In the genomic region with DNA sequence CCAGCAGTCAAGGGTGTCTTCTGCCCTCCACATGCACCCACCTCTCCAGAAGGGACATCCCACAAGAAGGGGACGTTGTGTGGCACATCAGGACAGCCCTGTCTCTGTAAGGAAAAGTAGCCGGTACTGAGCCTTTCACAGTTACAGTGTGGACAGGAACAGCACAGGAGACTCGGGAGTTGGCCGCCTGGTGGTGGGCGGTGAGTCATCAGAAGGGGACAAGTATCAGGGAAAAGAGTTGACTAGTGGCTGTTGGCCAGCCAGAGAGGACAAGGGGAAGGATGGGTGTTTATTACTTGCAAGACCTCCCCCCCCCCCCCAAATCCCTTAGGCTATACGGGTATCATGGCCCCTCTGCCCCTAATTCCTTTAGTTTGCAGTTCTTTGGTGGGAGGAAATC, we compare ENCODE assay signal across 20 mouse cellular contexts.
DNase-seq lines count a peak whose midpoint lies in the region; ATAC-seq and TF ChIP-seq lines count a peak whose summit lies in the region.
"Had no signal": no experiment of that assay in that cellular context is flagged by ENCODE, and none has a peak within 500 bp of the region (broad histone marks: within the 10 kb centered on the region; RNA-seq: fewer than 3 reads in every experiment).

No protein-coding gene starts in this region.

- peak; percentile 67 to 79 for DNase-seq in adrenal gland, adult (ENCODE audit: inconsistent age in 2 of 2, low spot score in 1 of 2)
- DNase-seq in adrenal gland, adult 8-10 months: no peak
- DNase-seq in midbrain, postnatal 0 days (ENCODE audit: low spot score): no peak
- no peak for DNase-seq in thymus, postnatal 4 days
- DNase-seq in left cerebral cortex, postnatal 36 days (ENCODE audit: low spot score in 2 of 2): no peak
- DNase-seq: cerebellum, adult 18-20 months; gastrocnemius, postnatal 36 days; kidney, adult 8-10 months; kidney, postnatal 14 days had no signal

- WGBS in intestine, postnatal 0 days: 66% methylated on average over 6 of the region's 6 CpGs
- 77% methylated on average over 6 of the region's 6 CpGs for WGBS in intestine, embryonic 15.5 days
- WGBS in midbrain, postnatal 0 days: 89% methylated on average over 6 of the region's 6 CpGs
- WGBS in midbrain, embryonic 15.5 days: 81% methylated on average over 6 of the region's 6 CpGs

- TF ChIP-seq CTCF in intestine, postnatal 0 days (IDR thresholded peaks at IDR 0.05; ENCODE audit: low read depth): peak; percentile 45
- 0 out of 2 replicates have a peak, but pooled peaks have one; percentile 1 for TF ChIP-seq CTCF in midbrain, postnatal 0 days (IDR thresholded peaks at IDR 0.05)

- H3K9ac ChIP-seq in intestine, postnatal 0 days (ENCODE audit: low read depth, low read length): no peak overlapping the region
- no peak overlapping the region for H3K9ac ChIP-seq in intestine, embryonic 15.5 days
- H3K9ac ChIP-seq in midbrain, postnatal 0 days (replicated peaks; ENCODE audit: low read length, poor library complexity, severe bottlenecking): no peak overlapping the region
- H3K9ac ChIP-seq in midbrain, embryonic 15.5 days: no peak overlapping the region
- H3K9ac ChIP-seq: embryonic facial prominence, embryonic 12.5 days; forebrain, embryonic 12.5 days; heart, embryonic 15.5 days; hindbrain, embryonic 12.5 days; limb, embryonic 13.5 days; liver, embryonic 14.5 days; lung, embryonic 15.5 days; midbrain, embryonic 12.5 days had no signal

- no peaks in the 10 kb centered on the region for H3K9me3 ChIP-seq in intestine, postnatal 0 days (ENCODE audit: control insufficient read depth)
- H3K9me3 ChIP-seq in intestine, embryonic 15.5 days: no peaks in the 10 kb centered on the region
- H3K9me3 ChIP-seq in midbrain, postnatal 0 days (ENCODE audit: low read length): no peaks in the 10 kb centered on the region
- no peaks in the 10 kb centered on the region for H3K9me3 ChIP-seq in midbrain, embryonic 15.5 days
- H3K9me3 ChIP-seq: embryonic facial prominence, embryonic 12.5 days; forebrain, embryonic 12.5 days; heart, embryonic 15.5 days; hindbrain, embryonic 12.5 days; limb, embryonic 13.5 days; lung, embryonic 15.5 days; midbrain, embryonic 12.5 days had no signal

- no peak overlapping the region for H3K4me3 ChIP-seq in intestine, postnatal 0 days (ENCODE audit: low read depth, low read length)
- no peak overlapping the region for H3K4me3 ChIP-seq in intestine, embryonic 15.5 days (replicated peaks)
- H3K4me3 ChIP-seq in midbrain, postnatal 0 days (ENCODE audit: low read depth, low read length): no peak overlapping the region
- no peak overlapping the region for H3K4me3 ChIP-seq in midbrain, embryonic 15.5 days
- H3K4me3 ChIP-seq: embryonic facial prominence, embryonic 12.5 days; forebrain, embryonic 12.5 days; heart, embryonic 15.5 days; hindbrain, embryonic 12.5 days; limb, embryonic 13.5 days; lung, embryonic 15.5 days; midbrain, embryonic 12.5 days had no signal

- H3K27ac ChIP-seq in intestine, postnatal 0 days (ENCODE audit: low read depth, low read length): no peak overlapping the region
- no peak overlapping the region for H3K27ac ChIP-seq in intestine, embryonic 15.5 days
- no peak overlapping the region for H3K27ac ChIP-seq in midbrain, postnatal 0 days (ENCODE audit: low read depth, low read length)
- no peak overlapping the region for H3K27ac ChIP-seq in midbrain, embryonic 15.5 days
- H3K27ac ChIP-seq: embryonic facial prominence, embryonic 12.5 days; forebrain, embryonic 12.5 days; heart, embryonic 15.5 days; hindbrain, embryonic 12.5 days; limb, embryonic 13.5 days; liver, embryonic 14.5 days; lung, embryonic 15.5 days; midbrain, embryonic 12.5 days had no signal

- H3K4me2 ChIP-seq in intestine, postnatal 0 days (replicated peaks; ENCODE audit: low read depth): no peak overlapping the region
- H3K4me2 ChIP-seq in intestine, embryonic 15.5 days (replicated peaks): no peak overlapping the region
- H3K4me2 ChIP-seq in midbrain, postnatal 0 days (ENCODE audit: low read depth, low read length, poor library complexity, severe bottlenecking): no peak overlapping the region
- H3K4me2 ChIP-seq in midbrain, embryonic 15.5 days: no peak overlapping the region
- H3K4me2 ChIP-seq: embryonic facial prominence, embryonic 12.5 days; forebrain, embryonic 12.5 days; heart, embryonic 15.5 days; hindbrain, embryonic 12.5 days; limb, embryonic 13.5 days; lung, embryonic 15.5 days; midbrain, embryonic 12.5 days had no signal

- no peaks in the 10 kb centered on the region for H3K27me3 ChIP-seq in intestine, postnatal 0 days (replicated peaks; ENCODE audit: control insufficient read depth, insufficient read depth, low read length)
- no peaks in the 10 kb centered on the region for H3K27me3 ChIP-seq in intestine, embryonic 15.5 days (replicated peaks)
- no peaks in the 10 kb centered on the region for H3K27me3 ChIP-seq in midbrain, postnatal 0 days (ENCODE audit: insufficient read depth, low read length)
- no peaks in the 10 kb centered on the region for H3K27me3 ChIP-seq in midbrain, embryonic 15.5 days (replicated peaks)
- H3K27me3 ChIP-seq: embryonic facial prominence, embryonic 12.5 days; heart, embryonic 15.5 days; hindbrain, embryonic 12.5 days; limb, embryonic 13.5 days; lung, embryonic 15.5 days had no signal

- H3K36me3 ChIP-seq in intestine, postnatal 0 days (ENCODE audit: control insufficient read depth, insufficient read depth): no peaks in the 10 kb centered on the region
- H3K36me3 ChIP-seq in intestine, embryonic 15.5 days: no peaks in the 10 kb centered on the region
- no peaks in the 10 kb centered on the region for H3K36me3 ChIP-seq in midbrain, postnatal 0 days (ENCODE audit: insufficient read depth, low read length)
- no peaks in the 10 kb centered on the region for H3K36me3 ChIP-seq in midbrain, embryonic 15.5 days (replicated peaks)
- H3K36me3 ChIP-seq: forebrain, embryonic 12.5 days; heart, embryonic 15.5 days; lung, embryonic 15.5 days had no signal

- ATAC-seq in intestine, postnatal 0 days: no peak
- ATAC-seq in intestine, embryonic 15.5 days: no peak
- ATAC-seq in midbrain, postnatal 0 days (ENCODE audit: low FRiP score): no peak
- no peak for ATAC-seq in midbrain, embryonic 15.5 days (replicated peaks)

- intact Hi-C loops in left cerebral cortex, postnatal 36 days (cut with DNase I): no loop called here

- H3K4me1 ChIP-seq in intestine, postnatal 0 days (replicated peaks; ENCODE audit: control insufficient read depth, insufficient read depth, low read length): no peaks in the 10 kb centered on the region
- peaks cover 35% of the 10 kb centered on the region for H3K4me1 ChIP-seq in intestine, embryonic 15.5 days (replicated peaks)
- 0 out of 2 replicates have a peak, but pooled peaks cover 3% of the 10 kb centered on the region for H3K4me1 ChIP-seq in midbrain, postnatal 0 days (ENCODE audit: insufficient read depth, low read length)
- H3K4me1 ChIP-seq in midbrain, embryonic 15.5 days: peaks cover 39% of the 10 kb centered on the region

Comparison
In these comparisons a context has a peak if more than half of its experiments do, and no peak if none do; other contexts are left out.
1. DNase-seq: peak in adrenal gland, adult (2 of 2); none in adrenal gland, adult 8-10 months (single experiment), midbrain, postnatal 0 days (single experiment), thymus, postnatal 4 days (single experiment) and left cerebral cortex, postnatal 36 days (0 of 2).